Mouse (Mus musculus): ENCODE measurements at regions not wholly inside any gene's neighbourhood (a gene's known extent, or its start where the extent isn't known, plus 50 kb on each side); places are given as distances from the start of the nearest gene placed in this dataset.
A peak's percentile ranks its signal among the peaks of the same experiment; 100 is the strongest.

DNA sequence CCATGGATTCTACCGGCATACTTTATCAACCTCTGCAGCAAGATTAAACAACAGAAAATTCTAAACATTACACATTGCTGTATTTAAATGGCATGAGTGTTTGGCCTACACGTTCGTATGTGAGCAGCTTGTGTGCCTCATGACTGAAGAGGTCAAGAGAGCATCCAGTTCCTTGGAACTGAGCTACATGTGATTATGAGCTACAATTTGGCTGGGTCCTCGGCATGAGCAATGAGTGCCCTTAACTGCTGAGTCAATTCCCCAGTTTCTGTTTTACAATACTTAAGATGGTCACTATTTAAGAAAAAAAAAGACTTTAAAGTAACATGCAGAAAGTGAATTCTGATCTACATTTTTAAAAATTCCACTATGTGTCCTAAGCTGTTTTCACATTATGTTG is 338.4 kb upstream of the Gpc6 start:
- DNase-seq (ENCODE audit: inconsistent age in 2 of 2, low spot score in 1 of 2) = no peak

DNA sequence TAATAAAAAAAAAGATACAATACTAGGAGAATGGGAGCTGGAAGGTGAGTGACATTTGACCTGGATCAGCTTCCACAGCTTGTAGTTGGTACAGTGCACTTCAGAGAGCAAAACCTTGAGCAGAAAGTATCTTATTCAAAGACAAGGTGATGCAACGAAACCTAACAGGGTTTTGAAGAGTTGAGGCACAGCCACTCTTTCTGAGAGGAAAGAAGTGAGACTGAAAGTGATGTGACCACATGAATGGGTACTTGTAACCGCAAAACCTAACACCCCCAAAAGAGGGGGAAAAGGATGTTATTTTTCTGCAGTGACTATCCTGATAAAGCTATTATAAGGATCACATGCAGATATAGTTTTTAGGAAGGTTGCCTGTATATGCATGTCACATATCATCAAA is 335.6 kb upstream of the Gpc6 start:
- no peak for DNase-seq (ENCODE audit: inconsistent age in 2 of 2, low spot score in 1 of 2)

DNA sequence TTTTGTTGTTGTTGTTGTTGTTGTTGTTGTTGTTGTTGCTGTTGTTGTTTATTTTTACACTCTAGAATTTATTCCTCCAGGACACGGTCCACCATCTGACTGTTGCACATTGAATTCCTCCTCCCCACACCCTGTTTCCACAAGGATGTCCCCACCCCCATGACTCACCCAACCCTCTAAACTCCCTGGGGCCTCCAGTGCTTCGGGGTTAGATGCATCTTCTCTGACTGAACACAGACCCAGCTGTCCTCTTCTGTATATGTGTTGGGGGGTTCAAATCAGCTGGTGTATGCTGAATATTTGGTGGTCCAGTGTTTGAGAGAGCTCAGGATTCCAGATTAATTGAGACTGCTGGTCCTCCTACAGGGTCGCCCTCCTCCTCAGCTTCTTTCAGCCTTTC is 335.0 kb upstream of the Gpc6 start:
- no peak for DNase-seq (ENCODE audit: inconsistent age in 2 of 2, low spot score in 1 of 2)

DNA sequence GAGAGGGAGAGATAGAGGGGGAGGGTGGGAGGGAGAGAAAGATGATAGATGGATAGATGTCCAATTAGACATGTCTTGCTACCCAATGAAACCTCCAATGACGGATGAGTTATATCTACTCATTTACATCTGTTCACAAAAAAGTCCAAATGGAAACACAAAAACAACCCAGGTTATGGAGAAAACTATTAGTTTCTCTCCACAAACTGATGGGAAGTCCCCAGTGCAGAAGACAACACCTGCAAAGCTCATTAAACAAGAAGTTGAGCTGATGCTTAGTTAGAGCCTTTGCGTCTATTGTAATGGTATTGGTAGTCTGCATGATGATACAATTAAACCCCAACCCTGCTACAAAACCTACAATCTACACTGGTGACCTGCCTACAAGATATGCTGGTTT is 317.0 kb upstream of the Gpc6 start:
- no peak for DNase-seq (ENCODE audit: inconsistent age in 2 of 2, low spot score in 1 of 2)

DNA sequence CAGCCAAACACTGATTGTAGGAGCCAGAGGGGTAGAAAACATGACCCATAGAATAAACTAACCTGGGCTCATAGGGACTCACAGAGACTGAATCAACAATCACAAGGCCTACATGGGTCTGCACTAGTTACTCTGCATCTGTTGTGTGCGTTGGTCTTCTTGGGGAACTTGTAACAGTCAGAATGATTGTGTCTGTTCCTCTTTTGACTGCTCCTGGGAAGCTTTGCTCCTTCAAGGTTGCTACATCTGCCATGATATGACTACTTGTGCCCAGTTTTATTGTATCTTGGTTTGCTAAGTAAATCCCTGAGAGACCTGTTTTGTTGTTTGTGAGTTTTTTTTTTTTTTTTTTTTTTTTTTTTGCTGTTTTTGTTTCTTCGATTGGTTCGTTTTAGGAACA is 313.9 kb upstream of the Gpc6 start:
- DNase-seq (ENCODE audit: inconsistent age in 2 of 2, low spot score in 1 of 2) = no peak

DNA sequence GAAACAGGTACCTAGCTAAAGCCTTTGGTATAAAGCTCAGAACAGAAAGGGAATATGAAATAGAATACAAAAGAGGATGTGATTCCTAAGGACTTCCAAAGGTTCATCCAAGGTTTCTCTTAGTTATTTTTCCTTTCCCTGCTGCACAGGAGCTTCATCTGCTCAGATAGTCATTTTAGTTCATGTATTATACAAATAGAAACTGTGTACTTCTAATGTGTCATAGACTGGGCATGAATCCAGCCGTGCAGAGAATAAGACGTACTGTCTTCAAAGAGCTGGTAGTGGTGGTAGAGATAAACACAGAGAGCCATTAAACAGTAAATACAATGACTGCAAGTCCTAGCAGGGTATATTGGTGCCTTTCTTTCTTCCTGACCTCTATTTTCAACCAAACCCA is 292.9 kb upstream of the Gpc6 start:
- DNase-seq (ENCODE audit: inconsistent age in 2 of 2, low spot score in 1 of 2) = peak; percentile 29 to 30

DNA sequence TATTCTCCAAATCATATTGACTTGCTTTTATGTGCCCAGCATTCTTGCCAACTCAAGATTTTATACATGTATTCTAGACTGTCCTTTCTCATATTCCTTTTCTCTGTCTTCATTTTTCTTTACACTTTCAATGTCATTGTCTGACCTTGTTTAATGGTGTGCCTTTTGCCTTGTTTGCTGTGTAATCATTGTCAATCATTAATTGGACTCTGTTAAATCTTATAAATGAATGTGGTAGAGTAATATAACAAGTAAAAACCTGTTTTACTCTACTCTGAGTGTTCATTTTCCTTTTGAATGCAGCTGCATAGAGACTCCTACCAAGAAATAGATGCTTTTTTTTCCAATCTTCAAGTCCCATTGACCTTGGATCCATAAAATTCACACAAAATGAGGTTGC is 283.0 kb upstream of the Gpc6 start:
- DNase-seq (ENCODE audit: inconsistent age in 2 of 2, low spot score in 1 of 2) = no peak

DNA sequence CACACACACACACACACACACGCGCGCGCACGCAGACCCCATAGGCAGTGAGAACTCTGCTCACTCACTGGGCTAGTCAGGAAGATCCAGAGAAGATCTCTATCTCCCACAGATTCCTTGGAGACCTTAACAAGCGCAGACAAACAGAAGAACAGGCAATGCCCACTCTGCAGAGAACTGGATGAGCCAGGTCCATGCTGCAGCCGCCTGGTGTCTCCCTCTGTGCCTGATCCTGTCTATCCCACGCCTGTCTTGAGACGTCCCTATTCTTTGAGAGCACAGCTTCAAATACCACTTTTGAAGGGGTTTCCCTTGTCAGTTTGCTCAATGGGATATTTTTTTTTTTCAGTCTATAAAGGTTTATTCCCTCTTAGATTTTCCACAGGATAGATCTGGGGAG is 273.2 kb upstream of the Gpc6 start:
- DNase-seq (ENCODE audit: inconsistent age in 2 of 2, low spot score in 1 of 2) = no peak

DNA sequence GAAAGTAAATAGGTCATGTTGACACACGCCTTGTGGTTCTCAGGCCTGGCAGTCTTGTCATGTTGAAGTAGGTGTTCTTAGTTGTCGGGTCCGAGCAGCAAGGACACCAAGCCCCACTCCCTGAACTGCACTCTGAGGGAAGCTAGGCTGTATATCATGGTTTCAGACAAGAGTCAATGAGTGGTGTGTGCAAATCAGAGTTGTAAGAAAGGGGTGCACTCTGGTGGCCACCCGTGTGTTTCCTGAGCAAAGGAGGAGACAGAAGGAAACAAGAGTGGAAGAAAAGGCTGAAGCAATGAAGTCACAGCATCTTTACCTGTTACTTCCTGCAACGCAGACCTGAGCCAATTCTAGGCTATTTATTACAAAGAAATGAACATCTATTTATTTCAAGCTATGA is 241.2 kb upstream of the Gpc6 start:
- no peak for DNase-seq (ENCODE audit: inconsistent age in 2 of 2, low spot score in 1 of 2)

DNA sequence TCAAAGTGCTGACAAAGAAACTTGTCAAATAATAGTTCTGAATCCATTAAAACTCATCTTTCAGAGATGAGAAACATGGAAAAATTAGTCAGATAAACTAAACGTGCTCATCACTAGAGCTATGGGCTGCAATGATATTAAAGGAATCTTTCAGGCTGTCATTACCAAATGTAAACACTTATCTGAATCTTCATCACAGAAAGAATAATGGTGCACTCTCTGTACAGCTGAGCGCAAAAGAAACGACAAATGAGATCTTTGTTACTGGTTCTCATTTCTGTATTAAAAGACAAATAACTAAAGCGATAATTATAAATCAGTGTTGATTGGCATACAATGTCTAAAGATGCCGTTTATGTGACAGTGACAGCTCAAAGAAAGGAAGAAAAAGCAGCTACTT is 227.4 kb upstream of the Gpc6 start:
- no peak for DNase-seq (ENCODE audit: inconsistent age in 2 of 2, low spot score in 1 of 2)

DNA sequence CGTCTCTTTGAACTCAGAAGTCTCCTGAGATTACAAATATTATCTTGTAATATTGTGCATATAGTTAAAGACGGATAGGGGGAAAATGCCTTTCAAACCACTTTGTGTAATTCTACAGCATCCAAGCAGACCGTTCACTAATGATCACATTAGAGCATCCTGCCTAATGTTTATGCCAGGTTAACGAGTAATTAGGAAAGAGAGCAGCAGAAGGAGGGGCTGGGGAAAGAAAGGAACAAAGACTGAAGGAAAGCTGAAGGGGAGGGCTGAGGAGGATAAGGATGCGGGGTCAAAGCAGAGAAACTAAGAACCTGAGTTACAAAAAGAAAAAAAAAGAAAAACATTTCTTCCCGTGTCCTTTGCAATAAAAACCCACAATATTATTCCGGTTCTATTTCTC is 226.7 kb upstream of the Gpc6 start:
- DNase-seq (ENCODE audit: inconsistent age in 2 of 2, low spot score in 1 of 2) = no peak

DNA sequence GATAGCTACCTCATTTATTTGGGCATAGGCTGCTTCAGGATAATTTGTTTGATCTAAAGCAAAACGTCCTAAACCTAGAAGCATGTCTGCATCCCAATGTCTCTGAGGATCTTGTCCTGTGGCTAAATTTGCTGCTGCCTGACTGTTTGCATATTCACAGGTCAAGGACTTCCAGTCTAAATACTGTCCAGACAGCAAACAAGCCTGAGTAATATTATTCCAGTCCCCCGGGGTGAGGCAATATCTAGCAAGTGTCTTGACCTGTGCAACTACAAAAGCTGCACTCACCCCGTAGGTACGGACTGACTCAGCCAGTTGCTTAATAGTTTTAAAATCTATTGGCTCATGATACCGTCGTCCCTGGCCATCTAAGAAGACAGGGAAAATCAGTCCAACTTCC is 190.5 kb upstream of the Gpc6 start:
- peak in 1 of 2 experiments; percentile 56 for DNase-seq (ENCODE audit: inconsistent age in 2 of 2, low spot score in 1 of 2)

DNA sequence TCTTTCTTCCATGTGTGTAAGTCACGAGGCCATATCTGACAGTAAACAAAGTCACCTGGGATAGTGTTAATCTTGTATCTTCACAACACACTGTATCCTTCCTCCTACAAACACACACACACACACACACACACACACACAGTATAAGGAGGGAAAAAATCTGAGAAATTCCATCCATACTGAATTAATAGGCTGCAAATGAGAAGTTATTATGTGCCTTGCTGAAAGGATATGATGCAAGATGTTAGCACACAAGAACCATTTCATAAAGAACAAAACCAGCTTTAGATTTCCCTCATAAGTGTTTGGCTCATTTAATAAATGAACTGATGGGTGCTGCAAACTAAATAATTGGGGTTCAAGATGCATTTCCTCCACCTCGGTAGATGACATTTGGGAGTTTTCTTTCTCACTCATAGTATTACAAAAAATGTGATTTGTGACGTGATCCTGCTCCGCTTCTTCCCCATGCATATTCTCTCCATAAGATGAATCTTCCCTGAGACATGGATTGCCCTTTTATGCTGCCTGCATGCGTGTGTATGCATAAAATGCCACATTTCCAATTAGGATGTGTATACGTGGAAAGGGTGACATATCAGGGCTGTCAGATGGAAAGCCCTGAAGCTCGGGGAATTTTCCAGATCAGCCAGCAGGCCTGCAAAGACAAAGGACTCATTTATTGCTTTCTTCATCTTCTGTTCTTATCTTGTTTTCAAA is 170.5 kb upstream of the Gpc6 start:
- DNase-seq (ENCODE audit: inconsistent age in 2 of 2, low spot score in 1 of 2) = no peak

DNA sequence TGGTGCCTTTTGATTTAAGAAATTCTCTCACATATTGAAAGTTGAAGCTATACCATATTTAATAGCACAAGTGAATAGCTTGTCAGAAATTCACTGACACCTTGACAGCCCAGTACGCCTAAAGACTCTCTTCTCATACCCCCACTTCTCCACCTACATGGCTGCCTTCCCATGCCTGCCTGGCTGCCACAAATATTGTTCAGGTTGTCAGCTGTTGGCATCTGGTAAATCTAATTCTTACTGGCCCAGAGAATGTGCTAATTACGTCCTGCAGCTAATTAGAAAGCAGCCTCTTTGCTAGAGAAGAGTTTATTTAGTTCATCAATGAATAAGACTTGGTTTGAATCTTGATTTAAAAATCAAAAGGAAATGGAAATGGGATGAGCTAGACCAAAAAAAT is 163.7 kb upstream of the Gpc6 start:
- no peak for DNase-seq (ENCODE audit: inconsistent age in 2 of 2, low spot score in 1 of 2)

DNA sequence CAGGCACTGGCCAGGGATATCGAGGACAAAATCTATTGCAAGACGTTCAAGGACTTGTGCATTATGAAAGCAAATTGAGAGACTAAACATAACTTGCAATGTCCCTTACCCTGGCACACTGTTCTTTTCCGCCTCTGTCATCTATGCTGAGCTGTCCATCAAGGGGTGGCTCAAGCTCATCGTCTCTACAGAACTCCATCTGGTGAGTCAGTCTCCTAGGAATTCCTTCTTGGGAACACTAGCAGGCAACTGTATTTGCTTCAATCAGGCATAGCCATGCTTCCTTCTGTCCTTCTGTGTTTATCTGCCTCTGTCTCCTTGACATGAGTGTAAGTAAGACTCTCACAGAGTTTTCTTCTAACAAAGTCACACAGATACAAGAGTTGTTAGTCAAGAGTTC is 154.0 kb upstream of the Gpc6 start:
- peak; percentile 4 to 68 for DNase-seq (ENCODE audit: inconsistent age in 2 of 2, low spot score in 1 of 2)

DNA sequence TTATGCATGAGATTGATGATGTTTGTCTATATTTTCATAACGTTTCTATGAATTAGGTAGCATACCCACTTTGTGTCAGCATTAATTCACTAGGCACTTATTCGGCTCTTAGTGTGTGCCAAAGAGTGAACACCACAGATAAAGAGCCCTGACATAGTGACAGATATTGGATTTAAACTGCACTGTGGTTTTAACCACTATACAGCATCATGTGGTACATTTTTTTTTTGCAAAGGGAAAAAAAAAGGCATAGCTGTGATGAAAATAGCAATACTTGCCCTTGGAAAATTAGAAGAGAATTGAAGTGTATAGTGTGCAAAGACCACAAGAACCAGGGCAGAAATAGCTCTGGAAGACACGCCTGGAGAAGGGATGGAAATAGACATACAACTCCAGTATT is 153.4 kb upstream of the Gpc6 start:
- no peak for DNase-seq (ENCODE audit: inconsistent age in 2 of 2, low spot score in 1 of 2)

DNA sequence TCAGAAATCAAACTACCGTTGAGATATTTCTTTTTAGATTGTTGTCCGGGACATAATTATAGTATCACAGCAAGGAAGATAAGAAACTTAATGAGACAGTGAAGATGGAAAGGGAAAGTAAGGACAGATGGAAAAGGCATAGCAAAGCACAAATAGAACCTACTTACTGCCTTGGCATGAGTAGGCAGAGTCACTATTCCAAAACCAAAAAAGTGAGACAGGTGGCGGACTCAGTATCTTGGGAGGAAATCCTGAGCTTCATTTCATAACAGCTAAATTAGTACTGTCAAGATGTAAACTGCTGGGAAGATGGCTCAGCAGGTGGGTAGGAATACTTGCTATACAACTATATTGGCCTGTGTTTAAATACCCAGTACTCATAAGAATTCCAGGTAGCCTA is 145.5 kb upstream of the Gpc6 start:
- DNase-seq (ENCODE audit: inconsistent age in 2 of 2, low spot score in 1 of 2) = no peak

DNA sequence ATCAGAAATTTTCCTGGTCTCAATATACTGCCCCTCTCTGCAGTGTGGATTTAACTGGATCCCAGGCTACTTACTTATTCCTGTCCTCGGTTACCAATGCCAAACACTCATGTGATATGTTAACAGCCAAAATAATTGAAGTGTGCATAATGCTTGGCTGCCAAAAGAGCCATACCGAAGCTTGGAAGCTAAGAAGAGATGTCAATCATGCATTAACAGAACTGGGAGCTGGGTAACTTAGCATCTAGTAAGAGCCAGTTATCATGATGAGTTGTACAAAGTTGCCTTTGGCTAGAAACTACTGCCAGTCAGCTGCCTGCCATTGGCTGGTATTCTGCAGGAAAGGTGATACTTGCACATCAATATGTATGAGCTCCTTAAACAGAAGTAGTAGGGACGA is 141.3 kb upstream of the Gpc6 start:
- no peak for DNase-seq (ENCODE audit: inconsistent age in 2 of 2, low spot score in 1 of 2)

DNA sequence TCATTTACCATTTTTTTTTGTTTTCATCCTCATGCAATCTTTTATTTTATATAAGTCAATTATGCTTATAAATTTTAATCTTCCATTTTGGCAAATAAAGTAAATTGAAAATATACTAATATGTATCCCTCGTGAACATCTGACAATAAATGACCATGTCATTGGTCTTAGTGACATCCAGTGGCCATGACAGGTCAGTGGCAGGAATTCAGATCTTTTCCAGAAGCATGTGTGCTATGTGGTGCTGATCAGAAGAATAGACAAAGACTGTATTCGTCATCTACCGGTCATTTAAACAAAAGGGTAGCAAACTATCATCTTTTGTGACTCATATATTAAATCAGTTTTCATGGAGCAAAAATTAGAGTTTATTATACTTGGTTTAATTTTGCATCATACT is 118.6 kb upstream of the Gpc6 start:
- DNase-seq (ENCODE audit: inconsistent age in 2 of 2, low spot score in 1 of 2) = no peak

DNA sequence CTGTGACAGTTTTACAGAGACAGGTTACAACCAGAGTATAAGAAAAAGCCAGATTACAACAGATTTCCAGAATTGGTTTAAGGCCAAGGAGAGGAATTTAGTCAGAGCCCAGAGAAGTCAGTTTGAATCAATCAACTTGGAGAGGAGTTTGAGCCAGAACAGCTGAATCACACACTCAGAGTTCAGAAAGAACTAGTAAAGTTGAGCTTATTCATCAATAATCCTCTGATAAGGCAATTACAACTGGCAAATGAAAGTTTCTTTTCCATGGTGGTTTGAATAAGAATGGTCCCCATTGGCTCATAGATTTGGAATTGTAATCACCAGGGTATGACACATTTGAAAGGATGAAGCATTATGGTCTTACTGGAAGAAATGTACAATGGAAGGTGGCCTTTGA is 116.5 kb upstream of the Gpc6 start:
- peak in 1 of 2 experiments; percentile 34 for DNase-seq (ENCODE audit: inconsistent age in 2 of 2, low spot score in 1 of 2)

DNA sequence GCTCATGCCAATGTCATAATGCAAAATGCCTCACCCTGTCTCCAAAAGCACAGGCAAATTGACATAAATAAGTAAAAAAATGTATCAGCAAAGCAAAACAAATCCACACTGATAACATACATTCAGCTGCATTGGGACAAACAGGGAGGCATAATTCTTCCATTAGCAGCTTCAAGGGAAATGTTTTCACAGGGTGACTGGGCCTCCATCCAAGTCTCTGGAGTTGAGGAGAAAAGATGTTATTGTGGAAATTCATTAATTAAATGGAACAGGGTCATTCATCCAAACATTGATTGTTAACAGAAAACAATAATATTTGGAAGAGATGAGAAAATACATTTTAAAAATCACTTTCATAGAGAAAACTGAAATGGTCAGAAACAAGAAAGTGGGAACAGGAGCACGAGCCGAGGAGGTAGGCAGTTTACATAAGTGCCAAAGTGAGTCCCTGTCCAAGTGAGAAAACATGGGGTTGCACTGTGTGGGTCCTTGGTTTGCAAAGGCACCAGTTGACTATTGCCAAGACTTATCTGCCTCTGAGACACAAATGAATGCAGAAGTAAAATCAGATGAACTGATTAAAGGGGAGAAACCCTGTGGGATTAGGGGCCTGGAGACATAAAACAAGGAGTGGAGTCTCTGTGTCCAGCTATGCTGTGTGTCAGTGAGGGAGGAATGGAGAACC is 114.3 kb upstream of the Gpc6 start:
- DNase-seq (ENCODE audit: inconsistent age in 2 of 2, low spot score in 1 of 2) = no peak

DNA sequence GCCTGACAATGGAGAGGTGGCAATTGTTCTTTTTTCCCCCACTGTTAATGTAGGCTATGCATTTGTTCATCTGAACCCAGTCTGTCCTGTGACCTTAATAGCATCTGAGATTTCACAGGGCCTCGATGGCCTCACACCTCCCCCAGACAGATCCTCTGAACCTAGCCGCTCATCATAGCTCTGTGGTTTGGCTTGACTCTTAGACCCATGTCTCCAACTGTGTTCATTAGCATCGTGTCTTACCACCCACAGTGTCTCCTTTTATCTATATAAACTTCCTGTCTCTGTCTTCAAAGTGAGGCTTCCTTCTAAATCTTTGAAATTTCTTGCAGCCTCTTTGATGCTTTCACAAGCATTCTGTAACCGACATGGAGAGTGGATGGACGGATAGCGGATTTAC is 87.9 kb upstream of the Gpc6 start:
- DNase-seq (ENCODE audit: inconsistent age in 2 of 2, low spot score in 1 of 2) = no peak

DNA sequence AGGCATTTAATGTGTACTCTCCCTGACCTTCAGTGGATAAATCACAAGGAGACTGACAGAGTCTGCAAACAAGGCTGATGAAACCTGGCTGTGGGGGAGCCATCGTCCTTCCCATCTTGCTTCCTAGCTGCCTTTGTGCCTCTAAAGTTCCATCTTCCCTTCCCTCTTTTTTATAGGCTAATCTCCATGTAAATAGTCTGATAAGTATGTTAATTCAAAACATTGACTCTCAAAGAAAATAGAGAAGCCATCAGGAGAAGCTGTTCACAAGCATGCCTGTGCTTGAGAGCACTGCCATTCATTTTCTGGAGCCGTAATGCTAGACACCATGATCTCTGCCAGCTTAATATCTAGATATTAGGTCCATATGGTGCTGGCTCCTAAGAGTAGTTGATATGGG is 55.7 kb upstream of the Gpc6 start:
- no peak for DNase-seq (ENCODE audit: inconsistent age in 2 of 2, low spot score in 1 of 2)

All from adrenal gland, adult (tissue).